Mouse (Mus musculus) bone marrow macrophage, adult 2 months (primary cell): Measurements from ENCODE around the gene Ikzf2.

Experiments
- CTCF ChIP-seq: IDR thresholded peaks from 2 replicates; pipeline ENCODE4 v1.5.1; 2012; ENCODE audit warnings: low read depth, mild to moderate bottlenecking, low read length, moderate library complexity
- POLR2A ChIP-seq: IDR thresholded peaks from 2 replicates; pipeline ENCODE4 v1.6.1; 2012; ENCODE audit warnings: mild to moderate bottlenecking, low read depth, low read length, borderline replicate concordance

DNA sequence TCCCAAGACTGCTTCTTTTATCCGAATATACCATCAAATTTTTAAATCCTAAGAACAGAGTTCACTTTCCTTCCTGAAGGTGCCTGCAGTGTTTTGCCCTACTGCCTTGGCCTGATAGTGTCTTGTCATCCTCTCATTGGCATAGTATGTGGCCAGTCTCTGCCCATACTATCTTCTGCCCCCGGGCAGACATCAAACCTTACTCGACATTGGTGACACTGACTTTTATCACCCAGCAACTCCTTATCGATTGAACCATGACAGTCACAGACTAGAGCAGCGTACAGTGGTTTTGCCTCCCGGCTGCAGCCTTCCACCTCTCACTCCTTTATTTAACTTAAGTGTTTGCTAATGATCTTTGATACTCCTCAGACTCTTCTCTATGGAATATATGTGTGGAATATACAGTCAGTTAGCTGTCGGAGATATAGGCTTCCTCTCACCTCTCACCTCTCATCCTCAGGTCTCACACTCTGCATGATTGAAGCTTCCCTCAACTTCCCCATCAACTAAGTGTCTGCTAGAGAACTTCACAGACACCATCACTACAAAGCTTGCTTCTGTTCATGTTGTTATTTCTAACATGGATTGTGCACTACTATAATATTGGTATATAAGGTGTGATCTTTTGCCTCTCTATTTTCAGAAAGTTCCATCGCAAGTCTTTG lies 141.7 kb downstream of the Ikzf2 start:
- no peak for TF ChIP-seq CTCF
- TF ChIP-seq POLR2A = no peak
